Mouse (Mus musculus) T-helper 1 cell (primary cell): ENCODE data around the gene Wnt9b.

Source experiments
- in situ Hi-C: fragments of 300-600 bp; cut with MboI, MseI; formaldehyde crosslinking; loops from one replicate; pipeline ENCODE4 v1.15.1; 2025; ENCODE audit warnings: high pct_unique_total_duplicates

Gene Wnt9b

DNA sequence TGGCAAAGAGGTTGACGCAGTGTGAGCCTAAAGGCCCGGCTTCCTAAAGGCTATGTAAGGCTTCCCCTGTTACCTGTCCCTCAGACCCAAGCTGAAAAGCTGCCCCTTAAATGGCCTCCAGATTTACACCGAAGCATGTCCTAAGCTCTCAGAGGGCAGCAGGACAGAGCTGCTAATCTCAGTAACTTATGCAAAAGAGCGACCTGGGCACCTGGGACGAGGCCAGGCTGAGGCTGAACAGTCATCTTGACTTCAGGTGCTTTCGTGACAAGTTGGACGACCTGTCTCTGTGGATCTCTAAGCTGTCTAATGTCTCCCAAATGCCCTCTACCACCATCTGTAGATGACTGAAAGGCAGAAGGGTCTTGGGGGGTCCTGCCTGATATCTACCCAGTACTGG lies 17.3 kb downstream of the Wnt9b start:
- in situ Hi-C loops, result no loop called here

DNA sequence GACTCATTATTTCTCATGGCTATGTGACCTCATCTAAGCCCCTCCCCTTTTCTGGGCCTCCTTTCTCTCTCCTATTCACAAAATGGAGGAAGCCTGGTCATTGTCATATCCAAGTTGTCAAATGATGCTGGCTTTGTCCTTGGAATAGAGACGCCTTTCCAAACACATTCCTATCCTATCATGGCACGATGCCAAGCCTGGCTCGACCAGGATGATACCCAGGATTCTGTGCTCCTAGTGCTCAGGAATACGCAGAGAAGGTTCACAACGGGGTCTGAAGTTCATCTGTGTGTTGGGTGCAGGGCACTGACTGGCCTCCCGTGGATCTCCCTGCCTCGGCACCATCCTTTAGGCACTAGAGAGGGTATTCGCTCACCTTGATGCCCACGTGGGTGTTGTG lies 18.0 kb downstream of the Wnt9b start:
- in situ Hi-C loops, result no loop called here

GRCm38 (mm10) chr11:103729282-103729985 lies 20.2 kb downstream of the Wnt9b start:
- in situ Hi-C loops, result no loop called here

DNA sequence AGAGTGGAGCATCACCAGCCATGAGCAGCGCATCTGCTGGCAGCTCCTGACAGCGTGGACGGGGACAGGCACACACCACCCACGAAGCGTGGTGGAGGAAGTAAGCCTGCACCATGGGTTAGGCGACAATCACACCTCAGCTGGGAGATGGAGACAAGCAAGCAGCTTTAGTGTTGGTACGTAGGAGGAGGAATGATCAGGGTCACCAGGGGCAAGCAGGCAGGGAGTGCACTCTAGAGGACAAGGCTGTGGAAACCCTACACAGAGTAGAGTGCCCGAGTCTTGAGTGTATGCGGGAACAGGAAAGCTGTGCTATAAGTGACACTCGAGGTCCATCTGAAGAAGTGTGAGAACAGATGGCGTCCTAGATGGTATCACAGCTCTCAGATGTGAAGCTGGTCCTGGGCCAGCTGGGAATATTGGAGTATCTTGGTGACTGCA lies 25.3 kb downstream of the Wnt9b start:
- in situ Hi-C loops, result no loop called here

DNA sequence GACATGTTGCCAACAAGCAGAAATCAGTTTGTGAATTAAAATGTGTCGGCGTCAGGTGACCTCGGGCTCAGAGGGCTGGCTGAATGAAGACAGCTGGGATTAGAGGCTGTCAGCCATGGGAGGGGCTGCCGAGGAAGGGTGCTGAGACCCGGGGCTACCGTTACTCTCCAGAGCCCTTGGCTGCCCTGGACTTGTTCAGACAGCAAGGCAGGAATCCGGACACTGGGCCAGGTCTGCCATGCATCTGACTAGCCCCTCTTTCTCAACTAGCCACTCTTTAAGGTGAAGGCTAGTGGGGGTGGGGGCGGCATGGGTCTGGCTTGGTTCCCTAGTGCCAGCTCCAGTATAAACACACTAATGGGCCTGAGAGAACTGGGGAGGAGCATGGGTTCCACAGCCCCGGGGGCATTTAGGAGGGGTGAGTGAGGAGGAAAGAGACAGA lies 27.6 kb downstream of the Wnt9b start:
- in situ Hi-C loops, result no loop called here

DNA sequence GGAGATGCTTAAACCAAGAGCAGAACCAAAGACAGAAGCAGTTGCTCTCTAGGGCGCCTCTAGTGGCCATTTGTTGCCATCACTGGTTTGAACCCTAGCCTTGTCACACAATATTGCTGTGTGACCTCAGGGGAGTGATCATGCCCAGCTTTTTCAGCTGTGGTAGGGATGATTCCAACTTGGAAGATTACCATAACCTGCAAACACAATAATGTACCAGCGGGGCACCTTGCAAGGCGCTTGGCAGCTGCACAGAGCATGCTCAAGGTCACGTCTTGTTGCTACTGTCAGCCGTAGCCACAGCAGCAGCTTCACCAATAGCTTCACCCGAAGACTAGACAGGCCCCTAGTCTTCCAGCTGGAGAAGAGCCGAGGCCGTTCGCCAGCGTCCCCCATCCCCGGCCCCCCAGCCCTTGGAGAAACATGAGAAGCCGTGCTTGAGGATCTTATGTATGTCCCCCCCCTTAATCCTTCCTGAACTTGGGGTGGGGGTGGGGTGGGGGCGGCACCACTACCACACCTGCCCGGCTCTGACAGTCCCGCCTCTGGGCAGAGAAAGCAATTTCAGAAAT lies 28.1 kb downstream of the Wnt9b start:
- in situ Hi-C loops, result no loop called here

DNA sequence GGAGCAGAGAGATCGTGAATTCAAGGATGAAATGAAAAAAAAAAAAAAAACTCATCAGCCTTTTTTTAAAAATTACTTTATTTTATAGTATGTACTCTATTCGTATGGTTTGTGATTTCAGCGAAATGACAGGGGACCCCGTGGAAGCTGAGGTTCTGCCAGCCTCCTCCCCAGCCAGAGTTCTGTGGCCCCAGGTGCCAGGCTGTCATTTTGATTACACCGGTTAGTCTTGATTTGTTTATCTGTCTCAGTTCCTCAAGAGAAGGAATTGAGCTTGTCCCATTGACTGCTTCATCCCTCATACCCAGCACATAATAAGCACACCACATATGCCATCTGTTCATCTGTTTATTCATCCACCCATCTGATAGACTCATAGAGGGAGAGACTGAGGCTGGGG lies 30.2 kb downstream of the Wnt9b start:
- in situ Hi-C loops, result no loop called here

GRCm38 (mm10) chr11:103716971-103717370 lies 32.6 kb downstream of the Wnt9b start:
- in situ Hi-C loops, result no loop called here

DNA sequence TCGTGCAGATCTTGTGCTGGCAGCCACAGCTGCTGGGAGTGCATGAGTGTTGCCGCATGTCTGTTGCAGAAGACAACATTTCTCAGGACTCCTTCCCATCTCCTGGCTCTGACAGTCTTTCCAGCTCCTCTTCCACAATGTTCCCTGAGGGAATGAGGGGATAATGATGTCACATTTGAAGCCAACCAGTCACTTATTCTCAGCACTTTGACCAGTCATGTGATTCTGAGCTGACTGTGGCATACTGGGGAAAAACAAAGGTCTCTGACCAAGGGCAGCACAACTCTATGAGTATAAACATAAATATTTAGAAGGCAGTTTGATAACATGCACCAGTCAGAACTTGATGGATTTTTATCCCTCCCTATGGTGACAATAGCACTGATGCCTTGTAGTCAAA lies 35.5 kb downstream of the Wnt9b start:
- in situ Hi-C loops, result no loop called here

DNA sequence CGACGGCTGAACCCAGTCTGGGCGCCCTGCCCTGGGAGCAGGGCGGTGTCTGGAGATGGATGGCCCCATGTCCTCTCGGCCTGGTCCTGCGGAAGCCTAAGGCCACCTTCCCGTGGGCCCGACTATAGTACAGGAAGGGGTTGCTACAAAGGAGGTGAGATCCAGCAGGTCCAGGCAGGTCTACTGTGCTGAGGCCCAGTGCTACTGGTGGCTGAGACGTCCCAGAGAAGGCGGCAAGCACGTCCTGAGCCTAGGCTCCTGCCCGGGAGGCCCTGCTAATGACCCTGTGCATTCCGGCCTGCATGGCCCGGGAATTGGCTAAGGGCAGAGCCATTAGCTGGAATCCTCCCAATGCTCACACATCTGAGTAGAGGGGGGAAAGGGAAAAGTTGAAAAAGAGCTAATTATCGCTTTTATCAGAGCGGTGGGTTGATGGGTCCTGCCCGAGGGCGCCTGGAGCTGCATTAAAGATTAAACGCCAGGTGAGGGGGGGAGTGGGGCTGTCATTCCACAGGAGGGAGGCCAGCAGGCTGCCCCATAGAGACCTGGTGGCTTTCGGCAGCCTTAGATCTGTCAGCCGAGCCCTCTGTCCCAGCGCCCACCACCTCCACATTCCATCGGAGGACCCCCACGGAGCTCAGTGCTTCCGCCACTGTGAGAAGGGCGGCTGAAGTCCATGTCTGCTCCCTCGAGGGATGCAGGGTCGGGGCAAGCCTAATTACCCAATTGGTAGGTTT lies 37.6 kb downstream of the Wnt9b start:
- in situ Hi-C loops, result no loop called here

- in situ Hi-C loops, result no loop called here
These were observed 39.6 kb downstream of the Wnt9b start for GRCm38 (mm10) chr11:103709982-103710381.

DNA sequence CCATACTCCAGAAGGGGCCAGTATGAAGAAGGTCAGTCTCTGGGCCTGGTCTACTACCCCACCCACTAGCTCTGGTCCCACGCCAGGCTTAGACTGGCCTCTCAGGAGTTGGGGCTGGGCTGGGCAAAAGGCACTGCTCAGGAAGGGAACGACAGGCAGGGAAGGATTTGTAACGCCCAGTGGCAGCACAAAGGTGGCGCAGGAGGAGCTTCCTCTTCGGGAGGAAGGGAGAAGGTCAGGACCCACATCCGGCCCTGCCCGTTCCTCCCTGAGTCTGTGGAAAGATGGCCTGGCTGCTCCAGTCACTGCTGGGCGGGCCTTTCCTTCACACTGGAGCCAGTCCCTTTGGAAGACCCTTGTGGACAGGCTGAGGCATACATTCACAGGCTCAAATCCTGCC lies 42.6 kb downstream of the Wnt9b start:
- in situ Hi-C loops, result no loop called here

DNA sequence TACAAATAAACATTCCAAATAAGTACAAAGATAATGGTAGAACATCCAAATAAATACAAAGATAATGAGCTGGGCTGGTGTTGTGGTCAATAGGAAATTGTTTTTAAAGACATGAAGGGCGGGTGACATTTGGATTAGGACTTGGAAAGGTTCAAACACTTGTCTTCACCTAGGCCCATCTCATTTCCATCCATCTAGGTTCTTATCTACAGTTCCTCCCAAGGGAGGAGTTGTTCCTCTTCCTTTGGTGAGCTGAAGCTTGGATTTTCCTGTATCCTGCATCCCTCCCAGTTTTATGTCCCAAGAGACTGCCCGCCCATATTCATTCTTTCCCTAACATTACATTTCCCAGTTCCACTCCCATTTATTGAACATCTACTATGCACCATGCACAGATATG lies 51.4 kb downstream of the Wnt9b start:
- in situ Hi-C loops, result no loop called here

DNA sequence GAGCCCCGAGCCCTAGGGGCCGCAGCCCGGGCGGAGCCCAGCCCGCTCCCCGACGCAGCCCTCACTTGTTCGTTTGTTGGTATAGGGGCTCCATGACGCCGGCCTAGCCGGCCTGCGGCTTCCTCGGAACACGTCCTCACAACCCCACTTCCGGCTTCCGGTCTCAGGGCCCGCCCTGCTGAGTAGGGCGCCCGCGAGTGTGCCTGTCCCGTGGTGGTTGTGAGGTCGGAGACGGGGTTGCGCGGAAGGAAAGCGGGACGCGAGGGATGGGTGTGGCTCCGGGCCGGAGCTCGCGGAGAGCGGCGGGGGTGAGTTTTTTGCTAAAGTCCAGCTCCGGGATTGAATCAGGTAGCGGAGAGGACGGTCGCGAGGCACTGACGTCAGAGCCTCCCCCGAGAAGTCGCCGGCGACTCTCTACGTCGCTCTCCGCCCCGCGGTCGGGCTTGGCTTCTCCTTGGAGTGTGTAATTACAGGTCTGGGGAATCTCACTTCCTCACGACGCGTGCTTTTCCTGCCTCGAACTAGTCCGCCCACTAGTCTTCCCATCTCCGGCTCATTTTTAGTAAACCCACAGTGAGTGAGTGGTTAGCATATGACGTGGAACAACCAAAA lies 52.0 kb downstream of the Wnt9b start, which contains the start of gene Gosr2:
Gosr2 (minus strand) TSS at position 334 of the 612 bp plus-strand sequence.
- in situ Hi-C loops, result no loop called here

GRCm38 (mm10) chr11:103696851-103697564 lies 52.6 kb downstream of the Wnt9b start:
- in situ Hi-C loops, result no loop called here

GRCm38 (mm10) chr11:103693241-103693640 lies 56.4 kb downstream of the Wnt9b start:
- in situ Hi-C loops, result no loop called here

DNA sequence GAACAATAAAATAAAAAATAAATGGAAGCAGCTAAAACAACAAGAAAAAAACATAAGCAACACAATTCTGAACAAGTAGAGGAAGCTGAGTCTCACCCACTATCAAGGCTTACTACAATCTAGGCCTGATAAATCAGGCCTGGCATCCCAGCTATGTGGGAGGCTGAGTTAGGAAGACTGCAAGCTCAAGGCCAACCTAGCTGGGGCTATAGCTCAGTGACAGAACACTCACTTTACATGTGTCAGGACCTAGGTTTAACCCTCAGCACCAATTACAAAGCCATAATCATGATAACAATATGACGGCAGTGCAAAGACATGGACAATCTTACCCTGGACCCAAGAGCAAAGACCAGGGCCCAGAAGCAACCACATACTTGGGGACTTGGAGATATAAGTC lies 58.6 kb downstream of the Wnt9b start:
- in situ Hi-C loops, result no loop called here

GRCm38 (mm10) chr11:103688980-103689378 lies 60.6 kb downstream of the Wnt9b start:
- in situ Hi-C loops, result no loop called here

DNA sequence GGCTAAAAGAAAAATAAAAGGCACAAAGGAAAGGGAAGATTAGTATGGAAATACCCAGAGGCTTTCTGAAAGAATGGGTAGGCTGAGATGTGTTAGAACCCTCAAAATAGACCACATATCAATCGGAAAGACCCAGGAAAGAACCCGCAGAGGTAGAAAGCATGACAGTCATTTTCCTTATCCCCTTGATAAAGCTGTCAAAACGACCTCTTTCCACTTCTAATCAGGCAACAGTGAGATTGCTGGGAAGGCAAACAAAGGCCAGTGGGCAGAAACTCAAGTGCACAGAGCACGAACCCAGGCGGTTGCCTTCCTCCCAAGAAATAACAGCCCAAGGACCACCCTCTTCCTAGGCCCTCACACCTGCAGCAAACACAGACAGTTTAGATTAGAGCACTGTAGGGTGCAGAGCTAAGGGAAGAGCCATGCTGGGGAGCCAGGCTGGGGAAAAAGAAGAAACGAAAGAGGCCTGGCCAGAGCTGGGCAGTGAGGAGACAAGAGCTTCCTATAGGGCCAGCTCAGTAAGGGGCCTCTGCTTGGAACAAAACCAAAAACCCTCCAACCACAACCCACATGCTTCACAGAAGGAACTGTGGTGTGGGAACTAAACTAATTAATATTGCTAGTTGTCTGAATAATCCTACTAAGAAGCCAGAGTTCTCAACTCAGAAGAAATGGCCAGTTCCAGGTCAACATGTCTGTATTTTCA lies 61.2 kb downstream of the Wnt9b start:
- in situ Hi-C loops, result no loop called here

GRCm38 (mm10) chr11:103686706-103687105 lies 62.9 kb downstream of the Wnt9b start:
- in situ Hi-C loops, result no loop called here

GRCm38 (mm10) chr11:103685261-103685736 lies 64.3 kb downstream of the Wnt9b start:
- in situ Hi-C loops, result no loop called here
